ENCODE assay signal across 9 mouse cellular contexts in the genomic region with DNA sequence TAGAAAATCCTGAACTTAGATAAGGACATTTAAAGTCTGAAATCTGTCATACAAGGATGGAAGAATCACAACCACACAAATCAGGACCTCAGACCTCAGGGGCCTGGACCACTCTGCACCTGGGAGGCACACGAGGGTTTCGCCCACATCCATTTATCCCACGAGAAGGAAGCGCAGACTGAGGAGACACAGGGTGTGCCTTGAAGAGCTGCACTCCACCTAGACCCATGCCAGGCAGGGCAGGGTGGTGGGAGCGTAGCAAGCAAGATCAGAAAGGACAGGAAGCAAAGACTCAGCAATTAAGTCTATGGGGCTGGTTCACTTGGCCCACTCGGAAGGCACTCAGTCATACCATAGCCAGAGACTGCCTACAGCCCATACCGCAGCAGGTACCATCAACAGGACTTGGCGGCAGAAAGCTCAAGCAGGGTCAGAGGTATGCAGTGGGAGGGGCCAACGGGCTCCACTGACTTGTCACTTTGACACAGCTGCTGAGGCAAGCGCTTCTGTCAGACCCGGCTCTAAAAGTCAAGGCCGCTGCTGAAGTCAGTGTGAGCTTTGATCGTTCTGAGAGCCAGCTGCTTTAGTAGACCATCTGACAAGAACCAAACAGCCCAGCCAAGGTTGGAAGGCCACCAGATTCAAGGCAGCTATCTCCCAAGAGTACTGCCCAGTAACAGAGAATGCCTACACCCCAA.
A peak's percentile ranks its signal among the peaks of the same experiment; 100 is the strongest.
DNase-seq lines count a peak whose midpoint lies in the region; ATAC-seq and TF ChIP-seq lines count a peak whose summit lies in the region.
"Had no signal": no experiment of that assay in that cellular context is flagged by ENCODE, and none has a peak within 500 bp of the region (broad histone marks: within the 10 kb centered on the region; RNA-seq: fewer than 3 reads in every experiment).

No protein-coding gene starts in this region.

- H3K27ac ChIP-seq in lung, embryonic 14.5 days (ENCODE audit: low read depth): no peak overlapping the region
- H3K27ac ChIP-seq in kidney, embryonic 15.5 days: no peak overlapping the region

- H3K4me3 ChIP-seq in lung, embryonic 14.5 days (ENCODE audit: low read depth, low read length): no peak overlapping the region
- H3K4me3 ChIP-seq in lung, adult 2 months (replicated peaks; ENCODE audit: extremely low read depth, low read depth, low read length): no peak overlapping the region
- no peak overlapping the region for H3K4me3 ChIP-seq in kidney, embryonic 15.5 days (replicated peaks)

- no peak overlapping the region for H3K9ac ChIP-seq in lung, embryonic 14.5 days
- H3K9ac ChIP-seq in kidney, embryonic 15.5 days: no peak overlapping the region

- no peaks in the 10 kb centered on the region; the same call in 1 of the 2 replicates for H3K4me1 ChIP-seq in lung, embryonic 14.5 days (ENCODE audit: insufficient read depth)
- H3K4me1 ChIP-seq in lung, adult 2 months (ENCODE audit: control insufficient read depth, insufficient read depth, low read length): no peaks in the 10 kb centered on the region
- peaks cover 6% of the 10 kb centered on the region for H3K4me1 ChIP-seq in kidney, embryonic 15.5 days

- peak; percentile 52 for DNase-seq in lung, embryonic 14.5 days
- DNase-seq in lung, adult 2 months: no peak
- peak; percentile 17 to 61 for DNase-seq in lung, postnatal 4 days
- DNase-seq in right cerebral cortex, postnatal 10 days (ENCODE audit: low spot score in 2 of 2): no peak
- no peak for DNase-seq in cerebellum, adult 11 months
- no peak for DNase-seq in left cerebral cortex, adult 8-10 months (ENCODE audit: low spot score in 2 of 2)

- H3K4me2 ChIP-seq in lung, embryonic 14.5 days: no peak overlapping the region
- no peak overlapping the region for H3K4me2 ChIP-seq in kidney, embryonic 15.5 days

- no peak for TF ChIP-seq CTCF in lung, embryonic 14.5 days (IDR thresholded peaks at IDR 0.05; ENCODE audit: low read depth)
- no peak for TF ChIP-seq CTCF in lung, adult 2 months (IDR thresholded peaks at IDR 0.05; ENCODE audit: insufficient read depth, low read length)

- 35% methylated on average over 13 of the region's 13 CpGs for WGBS in lung, embryonic 14.5 days
- 51% methylated on average over 13 of the region's 13 CpGs for WGBS in lung, adult 2 months
- WGBS in kidney, embryonic 15.5 days: 43% methylated on average over 13 of the region's 13 CpGs

- H3K9me3 ChIP-seq in lung, embryonic 14.5 days (ENCODE audit: low read depth, low read length): no peaks in the 10 kb centered on the region
- H3K9me3 ChIP-seq in kidney, embryonic 15.5 days (replicated peaks): no peaks in the 10 kb centered on the region
- H3K9me3 ChIP-seq: G1E had no signal

- no peaks in the 10 kb centered on the region for H3K27me3 ChIP-seq in lung, embryonic 14.5 days (ENCODE audit: insufficient read depth, low read length)
- no peaks in the 10 kb centered on the region; the same call in 1 of the 2 replicates for H3K27me3 ChIP-seq in kidney, embryonic 15.5 days

- peak; percentile 62 for ATAC-seq in lung, embryonic 14.5 days (ENCODE audit: insufficient read depth)
- ATAC-seq in erythroblast, adult 5-6 weeks (replicated peaks; ENCODE audit: low FRiP score, poor library complexity, severe bottlenecking): peak; percentile 53; the same call in 1 of the 2 replicates
- peak; percentile 59 for ATAC-seq in kidney, embryonic 15.5 days (replicated peaks; ENCODE audit: low FRiP score)

- TF ChIP-seq POLR2A in lung, adult 2 months (IDR thresholded peaks at IDR 0.05; ENCODE audit: borderline replicate concordance, extremely low read depth, low read depth, low read length): no peak

- no peaks in the 10 kb centered on the region for H3K36me3 ChIP-seq in lung, embryonic 14.5 days (ENCODE audit: insufficient read depth)
- H3K36me3 ChIP-seq in kidney, embryonic 15.5 days: no peaks in the 10 kb centered on the region
- H3K36me3 ChIP-seq: G1E had no signal

Comparison
In these comparisons a context has a peak if more than half of its experiments do, and no peak if none do; other contexts are left out.
1. DNase-seq: peak in lung, embryonic 14.5 days (single experiment) and lung, postnatal 4 days (2 of 2); none in lung, adult 2 months (single experiment), right cerebral cortex, postnatal 10 days (0 of 2), cerebellum, adult 11 months (single experiment) and left cerebral cortex, adult 8-10 months (0 of 2).
2. Peak in every context shown above with its lines, with median percentiles within 50 percentile points of each other: ATAC-seq.